Mouse (Mus musculus) gastrocnemius, postnatal 36 days (tissue): Measurements from ENCODE around the gene Dnajc15. TPM values are rescaled to one million over a fixed set of nuclear protein-coding genes. Genes with fewer than 3 reads are reported as not detected.
"Not testable (repeated sequence)": the region's sequence is repeated elsewhere in the genome, so short reads cannot be mapped to it uniquely, and the experiment has no call there.

Experiments used
- DNase-seq, 2 experiments: peaks; one replicate each; pipeline ENCODE4 v3.0.0; 2022
- intact Hi-C: fragments of 180-260 bp; cut with DNase I; formaldehyde crosslinking; loops from one replicate; pipeline ENCODE4 v1.15.1; 2025
- long read RNA-seq, 2 experiments: library from polyadenylated mRNA; stranded (forward); transcript quantifications; one replicate each; pipeline ENCODE4 v2.0.0; 2021
- total RNA-seq, 2 experiments: library from RNA; stranded (reverse); gene quantifications; 2 replicates each; pipeline ENCODE4 v1.2.3; 2021

Gene Dnajc15
- total RNA-seq = 100 to 1,000 TPM; 125 to 134 TPM
- long read RNA-seq, experiment 1, full-length matches to known transcripts = 176 of 191 reads
- long read RNA-seq, experiment 1, partial matches to known transcripts = 2 of 191 reads
- long read RNA-seq, experiment 1, other reads (novel, unspliced or antisense) = 13 of 191 reads
- long read RNA-seq, experiment 2, full-length matches to known transcripts = 184 of 201 reads
- long read RNA-seq, experiment 2, partial matches to known transcripts = 6 of 201 reads
- long read RNA-seq, experiment 2, other reads (novel, unspliced or antisense) = 11 of 201 reads

- intact Hi-C loops = no loop called here
- DNase-seq = peak; percentile 85 to 87
Observed at GRCm38 (mm10) chr14:77874304-77875241, at the start of gene Dnajc15. TSS of gene Dnajc15 (minus strand) at chr14:77875125.

GRCm38 (mm10) chr14:77923076-77923865, 48.3 kb upstream of the Dnajc15 start:
- intact Hi-C loops = loop anchor here (10.0 kb wide), 1 partner anchor 138 kb away; no protein-coding TSS in a partner anchor
- DNase-seq = no peak

- DNase-seq = no peak
- intact Hi-C loops = loop anchor here (10.0 kb wide), 1 partner anchor 137 kb away; no protein-coding TSS in a partner anchor
Observed at GRCm38 (mm10) chr14:77921641-77922040, 46.7 kb upstream of the Dnajc15 start.

GRCm38 (mm10) chr14:77915776-77916175, 40.9 kb upstream of the Dnajc15 start:
- DNase-seq = no peak
- intact Hi-C loops = no loop called here

- intact Hi-C loops = no loop called here
- no peak for DNase-seq
Observed at GRCm38 (mm10) chr14:77906586-77906985, 31.7 kb upstream of the Dnajc15 start.

- intact Hi-C loops = no loop called here
Observed at GRCm38 (mm10) chr14:77905466-77905865, 30.5 kb upstream of the Dnajc15 start.

GRCm38 (mm10) chr14:77904171-77904762, 29.3 kb upstream of the Dnajc15 start, which contains the start of gene Epsti1:
TSS of gene Epsti1 (plus strand) at chr14:77904239.
- intact Hi-C loops = no loop called here
- DNase-seq = no peak

More at GRCm38 (mm10) chr14:77905466-77905865, 30.5 kb upstream of the Dnajc15 start:
- DNase-seq = no peak

GRCm38 (mm10) chr14:77902541-77902940, 27.6 kb upstream of the Dnajc15 start:
- no peak for DNase-seq
- intact Hi-C loops = no loop called here

GRCm38 (mm10) chr14:77895951-77896350, 21.0 kb upstream of the Dnajc15 start:
- intact Hi-C loops = no loop called here
- DNase-seq = no peak

GRCm38 (mm10) chr14:77889911-77890310, 15.0 kb upstream of the Dnajc15 start:
- intact Hi-C loops = no loop called here
- no peak for DNase-seq

- intact Hi-C loops = no loop called here
- DNase-seq = no peak
Observed at GRCm38 (mm10) chr14:77886941-77887340, 12.0 kb upstream of the Dnajc15 start.

- no peak for DNase-seq
- intact Hi-C loops = no loop called here
Observed at GRCm38 (mm10) chr14:77886376-77886775, 11.5 kb upstream of the Dnajc15 start.

- intact Hi-C loops = no loop called here
- DNase-seq = no peak
Observed at GRCm38 (mm10) chr14:77882669-77883068, 7.7 kb upstream of the Dnajc15 start.

GRCm38 (mm10) chr14:77881998-77882397, 7.1 kb upstream of the Dnajc15 start:
- intact Hi-C loops = no loop called here
- DNase-seq = no peak

GRCm38 (mm10) chr14:77877876-77878275, 3.0 kb upstream of the Dnajc15 start:
- intact Hi-C loops, DNase-seq: not testable (repeated sequence)

GRCm38 (mm10) chr14:77876199-77876598, 1.3 kb upstream of the Dnajc15 start:
- intact Hi-C loops = no loop called here
- DNase-seq = no peak

- intact Hi-C loops = no loop called here
- no peak for DNase-seq
Observed at GRCm38 (mm10) chr14:77871380-77871975, 3.4 kb downstream of the Dnajc15 start.

GRCm38 (mm10) chr14:77870926-77871325, 4.0 kb downstream of the Dnajc15 start:
- no peak for DNase-seq
- intact Hi-C loops = no loop called here

GRCm38 (mm10) chr14:77867601-77868000, 7.3 kb downstream of the Dnajc15 start:
- DNase-seq = no peak
- intact Hi-C loops = no loop called here

- intact Hi-C loops = no loop called here
- DNase-seq = no peak
Observed at GRCm38 (mm10) chr14:77864510-77864909, 10.4 kb downstream of the Dnajc15 start.
